Mouse (Mus musculus) lung, adult 2 months (tissue): Measurements from ENCODE around the gene Vdr. TPM values are rescaled to one million over a fixed set of nuclear protein-coding genes. Genes with fewer than 3 reads are reported as not detected.
A peak's percentile ranks its signal among the peaks of the same experiment; 100 is the strongest.

Source experiments
- DNase-seq: peaks from one replicate; pipeline ENCODE4 v3.0.0; 2022
- H3K4me1 ChIP-seq: fragments of 200-500 bp; 2 replicates; pipeline ENCODE4 v1.6.1; 2011; ENCODE audit warnings: low read length; ENCODE audit not compliant: control insufficient read depth, insufficient read depth
- H3K4me3 ChIP-seq: fragments of 200-500 bp; replicated peaks from 2 replicates; pipeline ENCODE3; 2011; ENCODE audit warnings: low read depth, mild to moderate bottlenecking, control low read depth, low read length; ENCODE audit errors: extremely low read depth
- CTCF ChIP-seq: fragments of 200-500 bp; IDR thresholded peaks from 2 replicates; pipeline ENCODE4 v1.5.1; 2011; ENCODE audit warnings: mild to moderate bottlenecking, low read length, control low read depth; ENCODE audit not compliant: insufficient read depth
- POLR2A ChIP-seq: fragments of 200-500 bp; IDR thresholded peaks from 2 replicates; pipeline ENCODE4 v1.6.1; 2011; ENCODE audit warnings: low read depth, mild to moderate bottlenecking, control low read depth, low read length, borderline replicate concordance; ENCODE audit errors: extremely low read depth
- WGBS: fragments of 180-500 bp; shearing (Covaris S2); methylation state at CpG from one replicate; pipeline ENCODE4 v1.1.7; 2018; 5-methylcytosine and 5-hydroxymethylcytosine counted together
- polyA plus RNA-seq: library from polyadenylated mRNA; depleted of rRNA; stranded (reverse); fragments of >200 nt; gene quantifications from 2 replicates; pipeline ENCODE4 v1.2.3, GENCODE M21; 2012; rRNA removed

The Vdr gene
- polyA plus RNA-seq: 4.0 and 6.3 TPM in 2 replicates

- no peak for TF ChIP-seq CTCF
- no peak for DNase-seq
- no peak within 1 kb of the TSS for H3K4me3 ChIP-seq
- peaks cover 3% of the 10 kb centered on the region; the same call in 1 of the 2 replicates for H3K4me1 ChIP-seq
- WGBS: 87% methylated on average over 2 of the region's 2 CpGs
Observed at GRCm38 (mm10) chr15:97910530-97910929, at the start of gene Vdr. Gene Vdr, minus strand, starts transcription at chr15:97910630.

GRCm38 (mm10) chr15:97956416-97956815 lies 46.0 kb upstream of the Vdr start:
- no peak for TF ChIP-seq CTCF
- TF ChIP-seq POLR2A: no peak
- no peak for DNase-seq
- Histone ChIP-seq H3K4me1 (no peaks in the 10 kb centered on the region), H3K4me3 (no peak overlapping the region)
- 63% methylated on average over 11 of the region's 11 CpGs for WGBS

- no peaks in the 10 kb centered on the region for H3K4me1 ChIP-seq
- TF ChIP-seq CTCF (no peak), POLR2A (no peak)
- WGBS: 19% methylated on average over 4 of the region's 4 CpGs
Observed at GRCm38 (mm10) chr15:97955742-97956141, 45.3 kb upstream of the Vdr start.

GRCm38 (mm10) chr15:97955286-97955685 lies 44.9 kb upstream of the Vdr start:
- TF ChIP-seq POLR2A (no peak), CTCF (no peak)
- Histone ChIP-seq H3K4me1 (no peaks in the 10 kb centered on the region), H3K4me3 (no peak overlapping the region)
- DNase-seq: no peak
- 9% methylated on average over 1 of the region's 1 CpGs for WGBS

More at GRCm38 (mm10) chr15:97955742-97956141, 45.3 kb upstream of the Vdr start:
- no peak overlapping the region for H3K4me3 ChIP-seq
- no peak for DNase-seq

GRCm38 (mm10) chr15:97954671-97955070 lies 44.2 kb upstream of the Vdr start:
- Histone ChIP-seq H3K4me1 (no peaks in the 10 kb centered on the region), H3K4me3 (no peak overlapping the region)
- DNase-seq: no peak
- TF ChIP-seq CTCF (no peak), POLR2A (no peak)
- WGBS: 78% methylated on average over 8 of the region's 8 CpGs

GRCm38 (mm10) chr15:97952889-97953189 lies 42.4 kb upstream of the Vdr start:
- H3K4me1 ChIP-seq: no peaks in the 10 kb centered on the region
- no peak overlapping the region for H3K4me3 ChIP-seq
- TF ChIP-seq CTCF: no peak
- TF ChIP-seq POLR2A: no peak
- WGBS: 59% methylated on average over 4 of the region's 4 CpGs
- DNase-seq: no peak

- Histone ChIP-seq H3K4me1 (no peaks in the 10 kb centered on the region), H3K4me3 (no peak overlapping the region)
- WGBS: 14% methylated on average over 16 of the region's 16 CpGs
- no peak for TF ChIP-seq POLR2A
- peak; percentile 98 for TF ChIP-seq CTCF
- DNase-seq: peak; percentile 61
Observed at GRCm38 (mm10) chr15:97952137-97952888, 41.9 kb upstream of the Vdr start.

- WGBS: 60% methylated on average over 7 of the region's 7 CpGs
- TF ChIP-seq CTCF (no peak), POLR2A (no peak)
- no peak for DNase-seq
Observed at GRCm38 (mm10) chr15:97950240-97950639, 39.8 kb upstream of the Vdr start.

GRCm38 (mm10) chr15:97949706-97950105 lies 39.3 kb upstream of the Vdr start:
- DNase-seq: no peak
- WGBS: 65% methylated on average over 3 of the region's 3 CpGs
- no peak for TF ChIP-seq CTCF
- no peak for TF ChIP-seq POLR2A

More at GRCm38 (mm10) chr15:97950240-97950639, 39.8 kb upstream of the Vdr start:
- Histone ChIP-seq H3K4me3 (no peak overlapping the region), H3K4me1 (no peaks in the 10 kb centered on the region)

GRCm38 (mm10) chr15:97948720-97949119 lies 38.3 kb upstream of the Vdr start:
- TF ChIP-seq CTCF (no peak), POLR2A (no peak)
- Histone ChIP-seq H3K4me1 (no peaks in the 10 kb centered on the region), H3K4me3 (no peak overlapping the region)
- 47% methylated on average over 7 of the region's 7 CpGs for WGBS
- DNase-seq: no peak

More at GRCm38 (mm10) chr15:97949706-97950105, 39.3 kb upstream of the Vdr start:
- Histone ChIP-seq H3K4me1 (no peaks in the 10 kb centered on the region), H3K4me3 (no peak overlapping the region)
